In the genomic region with DNA sequence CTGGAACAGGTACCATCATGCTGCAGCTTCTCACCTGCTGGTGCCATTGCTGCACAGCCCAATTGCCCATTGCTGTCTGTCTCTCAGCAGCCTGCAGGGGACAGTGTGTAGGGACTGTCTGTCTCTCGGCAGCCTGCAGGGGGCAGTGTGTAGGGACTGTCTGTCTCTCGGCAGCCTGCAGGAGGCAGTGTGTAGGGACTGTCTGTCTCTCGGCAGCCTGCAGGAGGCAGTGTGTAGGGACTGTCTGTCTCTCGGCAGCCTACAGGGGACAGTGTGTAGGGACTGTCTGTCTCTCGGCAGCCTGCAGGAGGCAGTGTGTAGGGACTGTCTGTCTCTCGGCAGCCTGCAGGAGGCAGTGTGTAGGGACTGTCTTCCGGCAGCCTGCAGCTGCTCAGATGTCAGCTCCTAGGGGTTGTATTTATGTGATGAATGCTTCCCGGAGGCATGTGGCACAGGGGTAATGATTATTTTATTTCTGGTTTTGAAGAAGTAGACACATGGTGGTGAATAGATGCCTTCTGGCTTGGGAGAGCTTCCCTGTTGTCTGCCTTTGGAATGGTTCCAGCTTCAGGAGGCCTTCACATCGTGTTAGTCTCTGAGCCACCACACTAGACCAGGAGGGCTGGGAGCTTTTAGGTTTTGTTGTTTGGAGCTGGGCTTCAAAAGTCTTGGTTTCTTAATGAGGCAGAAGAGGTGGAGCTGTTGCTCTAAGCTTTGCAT, we compare ENCODE assay signal across 9 mouse cellular contexts.
DNase-seq lines count a peak whose midpoint lies in the region; ATAC-seq and TF ChIP-seq lines count a peak whose summit lies in the region.
"Had no signal": no experiment of that assay in that cellular context is flagged by ENCODE, and none has a peak within 500 bp of the region (broad histone marks: within the 10 kb centered on the region; RNA-seq: fewer than 3 reads in every experiment).

No protein-coding gene starts in this region.

- ATAC-seq in heart, embryonic 14.5 days (ENCODE audit: insufficient number of reproducible peaks, insufficient read depth, low FRiP score, low read depth) = no peak
- peak; percentile 27; the same call in 1 of the 2 replicates for ATAC-seq in neural tube, embryonic 13.5 days (ENCODE audit: low read depth)
- ATAC-seq in neural tube, embryonic 15.5 days (ENCODE audit: low FRiP score) = no peak

- no peaks in the 10 kb centered on the region for H3K27me3 ChIP-seq in heart, embryonic 14.5 days (ENCODE audit: control insufficient read depth, insufficient read depth, low read length)
- no peaks in the 10 kb centered on the region for H3K27me3 ChIP-seq in neural tube, embryonic 13.5 days
- H3K27me3 ChIP-seq in cerebellum, adult 2 months (ENCODE audit: control insufficient read depth, insufficient read depth, low read length) = no peaks in the 10 kb centered on the region
- H3K27me3 ChIP-seq in neural tube, embryonic 15.5 days (replicated peaks) = no peaks in the 10 kb centered on the region
- H3K27me3 ChIP-seq: liver, embryonic 15.5 days had no signal

- no peaks in the 10 kb centered on the region for H3K9me3 ChIP-seq in heart, embryonic 14.5 days (ENCODE audit: control insufficient read depth, low read length)
- H3K9me3 ChIP-seq in neural tube, embryonic 13.5 days = no peaks in the 10 kb centered on the region
- no peaks in the 10 kb centered on the region for H3K9me3 ChIP-seq in neural tube, embryonic 15.5 days (replicated peaks)
- H3K9me3 ChIP-seq: liver, embryonic 15.5 days had no signal

- no peak overlapping the region for H3K4me3 ChIP-seq in heart, embryonic 14.5 days (ENCODE audit: control insufficient read depth in 1 of 2, insufficient read depth in 1 of 2, low read depth in 1 of 2, low read length in 2 of 2)
- no peak overlapping the region for H3K4me3 ChIP-seq in neural tube, embryonic 13.5 days
- H3K4me3 ChIP-seq in cerebellum, adult 2 months (replicated peaks; ENCODE audit: insufficient read depth, low read depth, low read length) = no peak overlapping the region
- no peak overlapping the region for H3K4me3 ChIP-seq in neural tube, embryonic 15.5 days (replicated peaks)
- H3K4me3 ChIP-seq: liver, embryonic 15.5 days had no signal

- peaks cover 6 to 8% of the 10 kb centered on the region in 2 experiments; a peak in 3 of 4 replicates for H3K4me1 ChIP-seq in heart, embryonic 14.5 days (ENCODE audit: control insufficient read depth in 2 of 2, insufficient read depth in 2 of 2, low read length in 2 of 2)
- peaks cover 14% of the 10 kb centered on the region for H3K4me1 ChIP-seq in neural tube, embryonic 13.5 days (replicated peaks)
- peaks cover 7% of the 10 kb centered on the region; the same call in 1 of the 2 replicates for H3K4me1 ChIP-seq in cerebellum, adult 2 months (ENCODE audit: control insufficient read depth, insufficient read depth, low read length)
- H3K4me1 ChIP-seq in neural tube, embryonic 15.5 days = no peaks in the 10 kb centered on the region; the same call in 1 of the 2 replicates
- H3K4me1 ChIP-seq: liver, embryonic 15.5 days had no signal

- TF ChIP-seq CTCF in cerebellum, adult 2 months (IDR thresholded peaks at IDR 0.05; ENCODE audit: borderline replicate concordance, insufficient read depth, low read depth, low read length) = peak; percentile 76

- no peak for TF ChIP-seq POLR2A in cerebellum, adult 2 months (IDR thresholded peaks at IDR 0.05; ENCODE audit: borderline replicate concordance, insufficient read depth, low read length)

- peak overlapping the region; percentile 7 to 22; a peak in 2 of 4 replicates for H3K27ac ChIP-seq in heart, embryonic 14.5 days (replicated peaks in 1 of 2; ENCODE audit: control insufficient read depth in 1 of 2, insufficient read depth in 1 of 2, low read depth in 2 of 2, low read length in 2 of 2)
- no peak overlapping the region; the same call in 1 of the 2 replicates for H3K27ac ChIP-seq in neural tube, embryonic 13.5 days (replicated peaks)
- H3K27ac ChIP-seq in cerebellum, adult 2 months (ENCODE audit: insufficient read depth, low read length) = no peak overlapping the region; the same call in 1 of the 2 replicates
- 0 out of 2 replicates have a peak overlapping the region, but pooled peaks have one; percentile 51 for H3K27ac ChIP-seq in neural tube, embryonic 15.5 days (replicated peaks)
- H3K27ac ChIP-seq: liver, embryonic 15.5 days had no signal

- no peaks in the 10 kb centered on the region for H3K36me3 ChIP-seq in heart, embryonic 14.5 days (ENCODE audit: control insufficient read depth, insufficient read depth, low read length)
- H3K36me3 ChIP-seq in neural tube, embryonic 13.5 days = no peaks in the 10 kb centered on the region
- H3K36me3 ChIP-seq in neural tube, embryonic 15.5 days = no peaks in the 10 kb centered on the region
- H3K36me3 ChIP-seq: liver, embryonic 15.5 days had no signal

- H3K9ac ChIP-seq in heart, embryonic 14.5 days (ENCODE audit: low read length) = no peak overlapping the region
- H3K9ac ChIP-seq in neural tube, embryonic 13.5 days = no peak overlapping the region
- no peak overlapping the region for H3K9ac ChIP-seq in neural tube, embryonic 15.5 days (replicated peaks)
- H3K9ac ChIP-seq: liver, embryonic 15.5 days had no signal

- intact Hi-C loops in heart, postnatal 25 days (cut with DNase I) = no loop called here

- 73% methylated on average over 9 of the region's 9 CpGs for WGBS in heart, embryonic 14.5 days
- WGBS in neural tube, embryonic 13.5 days = 72% methylated on average over 9 of the region's 9 CpGs
- WGBS in cerebellum, adult 2 months = 21% methylated on average over 9 of the region's 9 CpGs
- WGBS in neural tube, embryonic 15.5 days = 65% methylated on average over 9 of the region's 9 CpGs

- no peak overlapping the region for H3K4me2 ChIP-seq in heart, embryonic 14.5 days (ENCODE audit: low read length)
- H3K4me2 ChIP-seq in neural tube, embryonic 13.5 days = no peak overlapping the region
- H3K4me2 ChIP-seq in neural tube, embryonic 15.5 days = no peak overlapping the region
- H3K4me2 ChIP-seq: liver, embryonic 15.5 days had no signal

- no peak for DNase-seq in heart, postnatal 25 days (ENCODE audit: low spot score)
- no peak for DNase-seq in neural tube, embryonic 10.5 days (ENCODE audit: extremely low spot score, low spot score)
- DNase-seq in cerebellum, adult 2 months = peak; percentile 68 to 78
- no peak for DNase-seq in adrenal gland, postnatal 4 days (ENCODE audit: low spot score in 2 of 2)
- DNase-seq in ovary, postnatal 36 days (ENCODE audit: low spot score) = no peak

Comparison
In these comparisons a context has a peak if more than half of its experiments do, and no peak if none do; other contexts are left out.
1. H3K27ac ChIP-seq: peak in heart, embryonic 14.5 days (2 of 2) and neural tube, embryonic 15.5 days (single experiment); none in neural tube, embryonic 13.5 days (single experiment) and cerebellum, adult 2 months (single experiment).
2. DNase-seq: peak in cerebellum, adult 2 months (2 of 2); none in heart, postnatal 25 days (single experiment), neural tube, embryonic 10.5 days (single experiment), adrenal gland, postnatal 4 days (0 of 2) and ovary, postnatal 36 days (single experiment).